ENCODE assay signal across 37 mouse cellular contexts in genomic region chrX:38730081-38730480, GRCm38 (mm10). TPM values are rescaled to one million over a fixed set of nuclear protein-coding genes. Genes with fewer than 3 reads are reported as not detected.
DNase-seq lines count a peak whose midpoint lies in the region; ATAC-seq lines count a peak whose summit lies in the region.
"Had no signal": no experiment of that assay in that cellular context is flagged by ENCODE, and none has a peak within 500 bp of the region (broad histone marks: within the 10 kb centered on the region; RNA-seq: fewer than 3 reads in every experiment).

No protein-coding gene starts in this region.

- WGBS in hindbrain, embryonic 10.5 days: 57% methylated on average over 5 of the region's 5 CpGs
- WGBS in hindbrain, embryonic 11.5 days: 43% methylated on average over 5 of the region's 5 CpGs
- WGBS in neural tube, embryonic 15.5 days: 41% methylated on average over 5 of the region's 5 CpGs
- WGBS in midbrain, embryonic 13.5 days: 38% methylated on average over 5 of the region's 5 CpGs

- no peaks in the 10 kb centered on the region for H3K9me3 ChIP-seq in hindbrain, embryonic 10.5 days
- no peaks in the 10 kb centered on the region for H3K9me3 ChIP-seq in hindbrain, embryonic 11.5 days (ENCODE audit: control insufficient read depth, low read length)
- no peaks in the 10 kb centered on the region for H3K9me3 ChIP-seq in neural tube, embryonic 15.5 days (replicated peaks)
- H3K9me3 ChIP-seq in midbrain, embryonic 13.5 days: no peaks in the 10 kb centered on the region
- H3K9me3 ChIP-seq: embryonic facial prominence, embryonic 10.5 days; embryonic facial prominence, embryonic 15.5 days; heart, embryonic 10.5 days; heart, embryonic 15.5 days; kidney, embryonic 15.5 days; limb, embryonic 12.5 days; liver, embryonic 15.5 days; neural tube, embryonic 12.5 days had no signal

- H3K4me1 ChIP-seq in hindbrain, embryonic 10.5 days (replicated peaks): peaks cover 8% of the 10 kb centered on the region; the same call in 1 of the 2 replicates
- no peaks in the 10 kb centered on the region for H3K4me1 ChIP-seq in hindbrain, embryonic 11.5 days (replicated peaks; ENCODE audit: control insufficient read depth, insufficient read depth, low read length)
- no peaks in the 10 kb centered on the region for H3K4me1 ChIP-seq in neural tube, embryonic 15.5 days
- no peaks in the 10 kb centered on the region; the same call in 1 of the 2 replicates for H3K4me1 ChIP-seq in midbrain, embryonic 13.5 days (replicated peaks)
- H3K4me1 ChIP-seq: embryonic facial prominence, embryonic 15.5 days; heart, embryonic 10.5 days; heart, embryonic 15.5 days; kidney, embryonic 15.5 days; liver, embryonic 15.5 days; neural tube, embryonic 12.5 days had no signal

- H3K27me3 ChIP-seq in hindbrain, embryonic 10.5 days (ENCODE audit: insufficient read depth, poor library complexity, severe bottlenecking): no peaks in the 10 kb centered on the region
- no peaks in the 10 kb centered on the region for H3K27me3 ChIP-seq in hindbrain, embryonic 11.5 days (ENCODE audit: control insufficient read depth, insufficient read depth, low read length)
- H3K27me3 ChIP-seq in neural tube, embryonic 15.5 days (replicated peaks): no peaks in the 10 kb centered on the region
- no peaks in the 10 kb centered on the region for H3K27me3 ChIP-seq in midbrain, embryonic 13.5 days
- H3K27me3 ChIP-seq: embryonic facial prominence, embryonic 15.5 days; heart, embryonic 15.5 days; kidney, embryonic 15.5 days; limb, embryonic 12.5 days; liver, embryonic 15.5 days; neural tube, embryonic 12.5 days had no signal

- no peak for DNase-seq in hindbrain, embryonic 10.5 days (ENCODE audit: low spot score)
- no peak for DNase-seq in hindbrain, embryonic 11.5 days (ENCODE audit: low spot score)
- no peak for DNase-seq in neural tube, embryonic 10.5 days (ENCODE audit: extremely low spot score, low spot score)
- DNase-seq in spleen, postnatal 14 days (ENCODE audit: low spot score in 2 of 2): no peak
- DNase-seq in heart, postnatal 36 days: no peak
- DNase-seq: adrenal gland, postnatal 25 days; cerebellum, adult 2 months; cerebellum, postnatal 14 days; gastrocnemius, postnatal 25 days; heart, adult 11 months; kidney, adult 11 months; kidney, postnatal 25 days; lung, postnatal 14 days; right cerebral cortex, postnatal 4 days; thymus, postnatal 4 days had no signal

- H3K4me2 ChIP-seq in hindbrain, embryonic 11.5 days (replicated peaks; ENCODE audit: low read depth, low read length): no peak overlapping the region
- H3K4me2 ChIP-seq in neural tube, embryonic 15.5 days: no peak overlapping the region
- H3K4me2 ChIP-seq in midbrain, embryonic 13.5 days (replicated peaks): no peak overlapping the region
- H3K4me2 ChIP-seq: embryonic facial prominence, embryonic 15.5 days; heart, embryonic 15.5 days; kidney, embryonic 15.5 days; limb, embryonic 12.5 days; liver, embryonic 15.5 days; lung, embryonic 14.5 days; neural tube, embryonic 12.5 days had no signal

- intact Hi-C loops in heart, postnatal 36 days (cut with DNase I): no loop called here

- H3K4me3 ChIP-seq in hindbrain, embryonic 10.5 days: no peak overlapping the region
- H3K4me3 ChIP-seq in hindbrain, embryonic 11.5 days (ENCODE audit: low read depth, low read length): no peak overlapping the region
- no peak overlapping the region for H3K4me3 ChIP-seq in neural tube, embryonic 15.5 days (replicated peaks)
- no peak overlapping the region for H3K4me3 ChIP-seq in midbrain, embryonic 13.5 days (replicated peaks)
- H3K4me3 ChIP-seq: embryonic facial prominence, embryonic 10.5 days; embryonic facial prominence, embryonic 15.5 days; heart, embryonic 10.5 days; heart, embryonic 15.5 days; kidney, embryonic 15.5 days; left cerebral cortex, adult 2 months; limb, embryonic 12.5 days; liver, embryonic 15.5 days; neural tube, embryonic 12.5 days had no signal

- ATAC-seq in hindbrain, embryonic 11.5 days (ENCODE audit: low FRiP score): no peak
- ATAC-seq in neural tube, embryonic 15.5 days (ENCODE audit: low FRiP score): peak; percentile 31; the same call in 1 of the 2 replicates
- ATAC-seq in midbrain, embryonic 13.5 days: 0 out of 2 replicates have a peak, but pooled peaks have one; percentile 17
- ATAC-seq: CD4-positive, CD25-positive, alpha-beta regulatory T cell, adult 4 months; inflammation-experienced regulatory T-cells, adult 6 months had no signal

- H3K9ac ChIP-seq in hindbrain, embryonic 11.5 days (ENCODE audit: low read depth, low read length): no peak overlapping the region
- no peak overlapping the region for H3K9ac ChIP-seq in neural tube, embryonic 15.5 days (replicated peaks)
- H3K9ac ChIP-seq in midbrain, embryonic 13.5 days (replicated peaks): no peak overlapping the region
- H3K9ac ChIP-seq: embryonic facial prominence, embryonic 15.5 days; heart, embryonic 15.5 days; kidney, embryonic 15.5 days; limb, embryonic 12.5 days; liver, embryonic 15.5 days; lung, embryonic 14.5 days; neural tube, embryonic 12.5 days had no signal

- no peaks in the 10 kb centered on the region for H3K36me3 ChIP-seq in hindbrain, embryonic 10.5 days
- H3K36me3 ChIP-seq in hindbrain, embryonic 11.5 days (ENCODE audit: control insufficient read depth, insufficient read depth, low read length): no peaks in the 10 kb centered on the region
- no peaks in the 10 kb centered on the region for H3K36me3 ChIP-seq in neural tube, embryonic 15.5 days
- no peaks in the 10 kb centered on the region for H3K36me3 ChIP-seq in midbrain, embryonic 13.5 days
- H3K36me3 ChIP-seq: embryonic facial prominence, embryonic 10.5 days; embryonic facial prominence, embryonic 15.5 days; heart, embryonic 10.5 days; heart, embryonic 15.5 days; kidney, embryonic 15.5 days; limb, embryonic 12.5 days; liver, embryonic 15.5 days; neural tube, embryonic 12.5 days had no signal

- peak overlapping the region; percentile 8; the same call in 1 of the 2 replicates for H3K27ac ChIP-seq in hindbrain, embryonic 10.5 days
- no peak overlapping the region for H3K27ac ChIP-seq in hindbrain, embryonic 11.5 days (ENCODE audit: low read depth, low read length)
- H3K27ac ChIP-seq in neural tube, embryonic 15.5 days (replicated peaks): no peak overlapping the region
- H3K27ac ChIP-seq in midbrain, embryonic 13.5 days: no peak overlapping the region
- H3K27ac ChIP-seq: embryonic facial prominence, embryonic 10.5 days; embryonic facial prominence, embryonic 15.5 days; heart, embryonic 10.5 days; heart, embryonic 15.5 days; kidney, embryonic 15.5 days; left cerebral cortex, adult 2 months; limb, embryonic 12.5 days; liver, embryonic 15.5 days; neural tube, embryonic 12.5 days had no signal

RNA-seq across cellular contexts. Expression of gene 6030498E09Rik, which starts 42.4 kb away (rescaled TPM):
- polyA plus RNA-seq in hindbrain, embryonic 10.5 days (2016; fragmentation: Nextera tagmentation; extraction: Ambion mirVana): not detected in 2 replicates
- not detected in 2 replicates for polyA plus RNA-seq in hindbrain, embryonic 11.5 days (2014; fragmentation: Nextera tagmentation; extraction: Ambion mirVana)
- polyA plus RNA-seq in neural tube, embryonic 15.5 days (2015; fragmentation: Nextera tagmentation; extraction: Ambion mirVana): 0.23 TPM in 1 of 2 replicates, not detected in the other
- 0.22 TPM in 1 of 2 replicates, not detected in the other for polyA plus RNA-seq in midbrain, embryonic 13.5 days (2015; fragmentation: Nextera tagmentation; extraction: Ambion mirVana)
- not detected for total RNA-seq in heart, postnatal 36 days (2021)
- total RNA-seq: adrenal gland, postnatal 25 days; gastrocnemius, postnatal 25 days; heart, postnatal 25 days; layer of hippocampus, adult 18-20 months; layer of hippocampus, postnatal 14 days; left cerebral cortex, adult 2 months; left cerebral cortex, postnatal 25 days; liver, adult 2 months had no signal
- polyA plus RNA-seq: CD4-positive, CD25-positive, alpha-beta regulatory T cell, adult 4 months; cerebellum, adult 2 months; cortical plate, adult 2 months; embryonic facial prominence, embryonic 10.5 days; embryonic facial prominence, embryonic 15.5 days; inflammation-experienced regulatory T-cells, adult 6 months; kidney, embryonic 15.5 days; limb, embryonic 12.5 days; liver, adult 2 months; liver, embryonic 15.5 days; lung, embryonic 14.5 days; neural tube, embryonic 12.5 days; stomach, embryonic 14.5 days; thymus, postnatal 0 days had no signal
